Mouse (Mus musculus) liver, embryonic 18 days (tissue): ENCODE measurements around the gene Cacnb3. TPM values are rescaled to one million over a fixed set of nuclear protein-coding genes. Genes with fewer than 3 reads are reported as not detected.

ENCODE experiments used
- polyA plus RNA-seq: library from polyadenylated mRNA; depleted of rRNA; stranded (reverse); fragments of >200 nt; gene quantifications from 2 replicates; pipeline ENCODE4 v1.2.3, GENCODE M21; 2012; rRNA removed

Cacnb3 gene
- 1.2 TPM in 2 replicates for polyA plus RNA-seq

GRCm38 (mm10) chr15:98630540-98630939 lies at the start of gene Cacnb3:
Gene Cacnb3 (plus strand): TSS chr15:98630840.

GRCm38 (mm10) chr15:98609331-98610130 lies 21.1 kb upstream of the Cacnb3 start, which contains the start of gene Adcy6:
Gene Adcy6 (minus strand): TSS chr15:98610076.

GRCm38 (mm10) chr15:98662567-98663545 lies 32.2 kb downstream of the Cacnb3 start, which contains the start of gene Ddx23:
Gene Ddx23 (minus strand): TSS chr15:98662894.

GRCm38 (mm10) chr15:98676940-98677728 lies 46.5 kb downstream of the Cacnb3 start, which contains the start of gene Rnd1:
Gene Rnd1 (minus strand): TSS chr15:98677461.

Other genes with a start within 250 kb of the Cacnb3 start
- gene Olfr283, start 249.9 kb upstream of the Cacnb3 start, polyA plus RNA-seq = not detected in 2 replicates
- gene Olfr282, start 199.6 kb upstream of the Cacnb3 start, polyA plus RNA-seq = not detected in 2 replicates
- not detected in 2 replicates for gene Olfr281, start 178.3 kb upstream of the Cacnb3 start, polyA plus RNA-seq
- gene OR5BS1P, start 160.9 kb upstream of the Cacnb3 start, polyA plus RNA-seq = not detected in 2 replicates
- not detected in 2 replicates for gene Lalba, start 148.1 kb upstream of the Cacnb3 start, polyA plus RNA-seq
- gene Olfr279, start 138.4 kb upstream of the Cacnb3 start, polyA plus RNA-seq = not detected in 2 replicates
- gene Kansl2, start 96.6 kb upstream of the Cacnb3 start, polyA plus RNA-seq = 19.0 and 19.6 TPM in 2 replicates
- gene Ccnt1, start 59.9 kb upstream of the Cacnb3 start, polyA plus RNA-seq = 6.7 TPM in 2 replicates
- gene 4930415O20Rik, start 59.8 kb upstream of the Cacnb3 start, polyA plus RNA-seq = 0.06 TPM in 1 of 2 replicates, not detected in the other
- 14.0 and 17.8 TPM in 2 replicates for gene Adcy6, start 20.8 kb upstream of the Cacnb3 start, polyA plus RNA-seq
- gene Ddx23, start 32.1 kb downstream of the Cacnb3 start, polyA plus RNA-seq = 16.7 and 18.6 TPM in 2 replicates
- gene Rnd1, start 46.6 kb downstream of the Cacnb3 start, polyA plus RNA-seq = 1.9 and 2.1 TPM in 2 replicates
- gene Ccdc65, start 77.4 kb downstream of the Cacnb3 start, polyA plus RNA-seq = 0.03 and 0.04 TPM in 2 replicates
- 136 and 198 TPM in 2 replicates for gene Fkbp11, start 97.4 kb downstream of the Cacnb3 start, polyA plus RNA-seq
- gene Arf3, start 132.4 kb downstream of the Cacnb3 start, polyA plus RNA-seq = 17.4 and 22.0 TPM in 2 replicates
- 0.03 and 0.07 TPM in 2 replicates for gene Wnt10b, start 147.3 kb downstream of the Cacnb3 start, polyA plus RNA-seq
- not detected in 2 replicates for gene Wnt1, start 159.0 kb downstream of the Cacnb3 start, polyA plus RNA-seq
- 0.01 and 0.02 TPM in 2 replicates for gene Ddn, start 178.7 kb downstream of the Cacnb3 start, polyA plus RNA-seq
- gene Prkag1, start 200.7 kb downstream of the Cacnb3 start, polyA plus RNA-seq = 47.3 and 53.3 TPM in 2 replicates
- gene Kmt2d, start 240.4 kb downstream of the Cacnb3 start, polyA plus RNA-seq = 3.5 and 6.2 TPM in 2 replicates